Mouse (Mus musculus) R1 (cell line): ENCODE data around the gene Slc2a4.
"Not testable (repeated sequence)": the region's sequence is repeated elsewhere in the genome, so short reads cannot be mapped to it uniquely, and the experiment has no call there.

ENCODE experiments used
- DNase-seq: peaks from one replicate; pipeline ENCODE4 v3.0.0-alpha.2; 2018; ENCODE audit warnings: low read depth, low spot score

Slc2a4 gene

GRCm38 (mm10) chr11:69939731-69940130 is 8.3 kb downstream of the Slc2a4 start:
- no peak for DNase-seq

GRCm38 (mm10) chr11:69939181-69939580 is 8.8 kb downstream of the Slc2a4 start:
- DNase-seq = no peak

GRCm38 (mm10) chr11:69938401-69938979 is 9.5 kb downstream of the Slc2a4 start:
- peak; percentile 30 for DNase-seq

GRCm38 (mm10) chr11:69937834-69938233 is 10.2 kb downstream of the Slc2a4 start:
- DNase-seq = no peak

- DNase-seq = no peak
These were observed 10.6 kb downstream of the Slc2a4 start for GRCm38 (mm10) chr11:69937385-69937784.

GRCm38 (mm10) chr11:69936714-69937347 is 11.2 kb downstream of the Slc2a4 start:
- DNase-seq = no peak

GRCm38 (mm10) chr11:69936156-69936555 is 11.8 kb downstream of the Slc2a4 start:
- DNase-seq = peak; percentile 72

- DNase-seq = peak; percentile 97
These were observed 12.7 kb downstream of the Slc2a4 start, which contains the start of gene Ybx2 for GRCm38 (mm10) chr11:69935137-69935879. TSS of gene Ybx2 (plus strand) at chr11:69935796.

GRCm38 (mm10) chr11:69934681-69935080 is 13.3 kb downstream of the Slc2a4 start:
- DNase-seq = no peak

GRCm38 (mm10) chr11:69934169-69934568 is 13.8 kb downstream of the Slc2a4 start:
- DNase-seq = peak; percentile 87

- no peak for DNase-seq
These were observed 14.9 kb downstream of the Slc2a4 start for GRCm38 (mm10) chr11:69933066-69933465.

- DNase-seq = peak; percentile 47
These were observed 15.7 kb downstream of the Slc2a4 start for GRCm38 (mm10) chr11:69932254-69932653.

- no peak for DNase-seq
These were observed 16.2 kb downstream of the Slc2a4 start for GRCm38 (mm10) chr11:69931769-69932168.

- DNase-seq = no peak
These were observed 16.9 kb downstream of the Slc2a4 start for GRCm38 (mm10) chr11:69930967-69931537.

GRCm38 (mm10) chr11:69930176-69930575 is 17.8 kb downstream of the Slc2a4 start:
- DNase-seq = not testable (repeated sequence)

GRCm38 (mm10) chr11:69929712-69930111 is 18.3 kb downstream of the Slc2a4 start:
- DNase-seq = no peak

GRCm38 (mm10) chr11:69927501-69927900 is 20.5 kb downstream of the Slc2a4 start:
- DNase-seq = no peak

- no peak for DNase-seq
These were observed 25.2 kb downstream of the Slc2a4 start for GRCm38 (mm10) chr11:69922796-69923195.

GRCm38 (mm10) chr11:69922012-69922756 is 25.8 kb downstream of the Slc2a4 start:
- peak; percentile 64 for DNase-seq

GRCm38 (mm10) chr11:69921114-69922011 is 26.6 kb downstream of the Slc2a4 start, which contains the start of gene Eif5a:
TSS of gene Eif5a (minus strand) at chr11:69921958.
- DNase-seq = peak; percentile 100
